Mouse (Mus musculus) cortical plate, adult 2 months (tissue): ENCODE measurements around the gene Ghr.

Experiments used
- CTCF ChIP-seq: fragments of 200-500 bp; IDR thresholded peaks from 2 replicates; pipeline ENCODE4 v1.5.1; 2011; ENCODE audit warnings: mild to moderate bottlenecking, control low read depth, low read length; ENCODE audit not compliant: insufficient read depth; ENCODE audit errors: extremely low read depth
- POLR2A ChIP-seq: fragments of 200-500 bp; IDR thresholded peaks from 2 replicates; pipeline ENCODE4 v1.6.1; 2011; ENCODE audit warnings: mild to moderate bottlenecking, low read length, control low read depth; ENCODE audit not compliant: insufficient read depth; ENCODE audit errors: extremely low read depth

DNA sequence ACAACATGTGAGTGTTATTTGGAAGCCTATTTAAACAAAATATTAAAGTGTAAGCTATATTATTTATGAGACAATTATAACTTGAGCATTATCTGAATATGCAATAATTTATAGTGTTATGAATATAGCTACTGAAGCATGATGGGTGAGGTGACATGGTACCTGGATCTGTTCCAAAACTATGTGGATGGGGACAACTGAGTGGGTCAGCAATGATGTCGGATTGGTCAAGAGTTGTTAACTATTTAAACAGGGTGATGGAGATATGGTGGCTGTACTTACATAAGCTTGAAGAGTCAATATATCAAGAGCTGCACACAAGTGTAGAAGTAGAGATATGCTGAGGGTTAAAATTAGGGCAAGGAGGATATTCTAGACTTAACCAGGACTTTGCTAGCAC is 70.9 kb downstream of the Ghr start:
- TF ChIP-seq CTCF (no peak), POLR2A (no peak)
